Mouse (Mus musculus) intestine, embryonic 16.5 days (tissue): ENCODE results near the gene Serinc4. TPM values are rescaled to one million over a fixed set of nuclear protein-coding genes. Genes with fewer than 3 reads are reported as not detected.

Source experiments
- ATAC-seq: fragments of 200-750 bp; cut with Nextera tagmentation; 2 replicates; pipeline ENCODE4 v1.8.0; 2017; ENCODE audit warnings: moderate TSS enrichment, moderate library complexity
- H3K27ac ChIP-seq: fragments of 300-500 bp; sonication (generic); 2 replicates; pipeline ENCODE4 v1.5.1; 2014; ENCODE audit warnings: mild to moderate bottlenecking, low read length
- H3K27me3 ChIP-seq: fragments of 300-500 bp; sonication (generic); replicated peaks from 2 replicates; pipeline ENCODE4 v1.6.1; 2014; ENCODE audit warnings: low read length, control low read depth, mixed read lengths; ENCODE audit not compliant: control insufficient read depth, insufficient read depth
- H3K36me3 ChIP-seq: fragments of 300-500 bp; sonication (generic); 2 replicates; pipeline ENCODE4 v1.6.1; 2014; ENCODE audit warnings: low read length, control low read depth; ENCODE audit not compliant: control insufficient read depth, insufficient read depth
- H3K4me1 ChIP-seq: fragments of 300-500 bp; sonication (generic); 2 replicates; pipeline ENCODE4 v1.6.1; 2014; ENCODE audit warnings: low read length, control low read depth, mixed read lengths; ENCODE audit not compliant: control insufficient read depth, insufficient read depth
- H3K4me2 ChIP-seq: fragments of 300-500 bp; sonication (generic); 2 replicates; pipeline ENCODE4 v1.6.1; 2014; ENCODE audit warnings: low read depth, low read length, control low read depth
- H3K4me3 ChIP-seq: fragments of 300-500 bp; sonication (generic); 2 replicates; pipeline ENCODE4 v1.5.1; 2014; ENCODE audit warnings: mild to moderate bottlenecking, low read length
- H3K9ac ChIP-seq: fragments of 300-500 bp; sonication (generic); 2 replicates; pipeline ENCODE4 v1.6.1; 2014; ENCODE audit warnings: low read depth, low read length
- H3K9me3 ChIP-seq: fragments of 300-500 bp; sonication (generic); 2 replicates; pipeline ENCODE4 v1.6.1; 2016; ENCODE audit warnings: low read length, control low read depth; ENCODE audit not compliant: control insufficient read depth
- WGBS: fragments of 180-500 bp; shearing (Covaris S2); extraction: QIAGEN DNeasy Blood & Tissue Kit; methylation state at CpG from one replicate; pipeline ENCODE4 v1.1.7; 2014; 5-methylcytosine and 5-hydroxymethylcytosine counted together
- polyA plus RNA-seq: library from polyadenylated mRNA; unstranded; fragments of >200 nt; fragmentation: Nextera tagmentation; extraction: Ambion mirVana; gene quantifications from 2 replicates; pipeline ENCODE4 v1.2.1, GENCODE M21; 2015

Serinc4 gene
- polyA plus RNA-seq, 1 experiment from 2014 or later, result not detected

- Histone ChIP-seq H3K9ac (peak overlapping the region; percentile 72), H3K36me3 (peaks cover 10% of the 10 kb centered on the region), H3K4me3 (peak overlapping the region; percentile 62), H3K9me3 (no peaks in the 10 kb centered on the region), H3K4me1 (peaks cover 12% of the 10 kb centered on the region), H3K27ac (no peak overlapping the region), H3K4me2 (peak overlapping the region; percentile 92), H3K27me3 (no peaks in the 10 kb centered on the region)
- 6% methylated on average over 11 of the region's 11 CpGs for WGBS
- 0 out of 2 replicates have a peak, but pooled peaks have one; percentile 3 for ATAC-seq
These were observed 14.8 kb downstream of the Serinc4 start for GRCm38 (mm10) chr2:121441800-121442199.

DNA sequence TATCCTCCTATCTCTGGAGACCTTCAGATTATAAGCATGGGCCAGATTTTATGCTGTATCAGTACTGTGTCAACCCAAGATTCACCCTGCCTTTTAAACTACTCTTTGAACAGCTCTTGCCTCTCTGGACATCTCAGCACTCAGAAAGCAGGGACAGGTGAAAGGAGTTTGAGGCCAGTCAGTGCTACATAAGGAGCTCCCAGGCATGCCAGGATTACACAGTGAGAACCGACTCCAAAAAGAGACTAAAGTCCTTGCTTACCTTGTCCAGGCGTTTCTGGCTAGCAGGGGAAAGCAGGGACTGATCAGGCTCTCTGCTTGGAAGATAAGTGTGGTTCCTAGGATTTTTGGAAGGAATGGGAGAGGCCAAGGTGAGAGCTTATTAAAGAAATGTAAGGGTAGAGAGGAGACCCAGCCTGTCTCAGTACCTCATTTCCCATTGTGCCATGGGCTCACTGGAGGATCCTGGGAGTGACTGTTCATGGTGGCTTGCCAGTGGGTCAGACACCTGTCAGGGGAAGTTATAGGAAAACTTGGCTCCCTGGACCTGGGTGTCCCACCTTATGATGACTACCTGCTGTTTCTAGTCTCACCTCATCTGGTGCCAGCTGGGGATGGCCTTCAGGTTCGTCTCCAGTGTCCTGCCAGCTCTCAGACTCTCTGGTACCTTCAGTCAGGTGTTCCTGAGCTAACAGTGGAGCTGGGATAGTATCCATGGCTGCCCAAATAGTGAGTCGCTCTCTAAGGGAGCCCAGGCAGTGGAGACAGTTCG is 15.6 kb downstream of the Serinc4 start:
- peaks cover 10% of the 10 kb centered on the region for H3K36me3 ChIP-seq
- H3K27me3 ChIP-seq, result no peaks in the 10 kb centered on the region
- H3K4me1 ChIP-seq, result peaks cover 12% of the 10 kb centered on the region
- H3K4me3 ChIP-seq, result no peak overlapping the region
- H3K9ac ChIP-seq, result no peak overlapping the region
- H3K4me2 ChIP-seq, result no peak overlapping the region
- WGBS, result 61% methylated on average over 5 of the region's 5 CpGs
- no peak overlapping the region for H3K27ac ChIP-seq
- no peaks in the 10 kb centered on the region for H3K9me3 ChIP-seq
- ATAC-seq, result no peak

DNA sequence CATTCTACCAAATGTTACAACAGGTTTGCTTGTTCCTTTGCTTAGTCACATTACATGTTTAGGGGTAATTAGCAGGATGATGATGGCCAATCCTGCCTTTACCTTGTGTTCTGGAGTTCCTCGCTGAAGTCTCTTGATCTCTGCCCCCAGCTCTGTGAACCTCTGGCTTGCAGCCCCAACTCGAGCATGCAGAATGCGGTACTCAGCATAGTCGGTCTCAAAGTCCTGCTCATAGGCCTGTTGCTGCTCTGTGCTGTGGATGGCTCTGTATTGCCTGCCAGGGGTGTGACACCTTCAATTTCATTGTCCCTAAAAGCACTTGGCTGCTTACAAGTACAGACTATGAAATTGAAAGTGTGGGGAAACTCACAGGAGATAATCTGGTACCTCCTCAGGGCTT is 16.8 kb downstream of the Serinc4 start:
- no peaks in the 10 kb centered on the region for H3K9me3 ChIP-seq
- H3K4me2 ChIP-seq, result no peak overlapping the region
- WGBS, result 73% methylated on average over 4 of the region's 4 CpGs
- H3K4me1 ChIP-seq, result peaks cover 12% of the 10 kb centered on the region
- no peaks in the 10 kb centered on the region for H3K27me3 ChIP-seq
- H3K36me3 ChIP-seq, result peaks cover 14% of the 10 kb centered on the region
- no peak overlapping the region for H3K9ac ChIP-seq
- no peak overlapping the region for H3K4me3 ChIP-seq
- no peak for ATAC-seq
- H3K27ac ChIP-seq, result no peak overlapping the region

DNA sequence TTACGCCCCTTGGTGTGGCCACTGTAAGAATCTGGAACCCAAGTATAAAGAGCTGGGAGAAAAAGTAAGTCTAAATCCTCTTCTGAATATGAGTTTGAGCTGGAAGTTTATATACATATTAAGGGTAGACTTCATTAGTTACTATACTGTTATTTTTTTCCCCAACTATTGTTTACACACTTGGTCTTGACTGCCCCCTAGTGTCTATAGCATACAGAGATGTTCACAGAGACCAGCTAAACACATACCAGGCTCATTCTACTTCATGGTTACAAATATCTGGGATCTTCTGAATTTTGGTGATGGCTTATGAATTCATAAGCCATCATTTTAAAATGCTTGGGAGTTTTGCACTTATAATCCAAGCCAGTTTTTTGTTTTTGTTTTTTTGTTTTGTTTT is 21.7 kb downstream of the Serinc4 start:
- H3K4me2 ChIP-seq, result no peak overlapping the region
- H3K4me3 ChIP-seq, result no peak overlapping the region
- H3K4me1 ChIP-seq, result no peaks in the 10 kb centered on the region
- no peak overlapping the region for H3K9ac ChIP-seq
- no peak overlapping the region for H3K27ac ChIP-seq
- ATAC-seq, result no peak
- WGBS, result 100% methylated on average over 1 of the region's 1 CpGs
- H3K36me3 ChIP-seq, result peaks cover 36% of the 10 kb centered on the region
- H3K9me3 ChIP-seq, result no peaks in the 10 kb centered on the region
- H3K27me3 ChIP-seq, result no peaks in the 10 kb centered on the region

DNA sequence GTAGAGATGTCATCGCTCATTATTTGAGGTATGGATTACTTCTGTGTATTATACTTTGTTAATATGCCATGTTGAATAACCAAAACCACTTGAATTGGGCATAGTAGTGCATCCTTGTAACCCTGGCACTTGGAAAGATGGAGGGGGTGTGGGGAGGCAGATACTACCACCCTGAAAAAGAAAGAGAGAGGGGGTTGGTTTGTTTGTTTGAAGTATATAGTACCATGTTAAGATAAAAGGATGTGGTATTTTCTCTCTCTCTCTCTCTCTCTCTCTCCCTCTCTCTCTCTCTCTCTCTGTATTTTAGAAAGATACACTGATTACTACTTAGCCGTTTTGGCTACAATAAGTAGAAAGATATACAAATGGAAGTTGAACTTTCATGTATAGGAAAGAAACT is 30.7 kb downstream of the Serinc4 start:
- peaks cover 16% of the 10 kb centered on the region for H3K36me3 ChIP-seq

GRCm38 (mm10) chr2:121423166-121423565 is 33.4 kb downstream of the Serinc4 start:
- WGBS, result 94% methylated on average over 2 of the region's 2 CpGs
- no peak for ATAC-seq

More for the DNA sequence above, 30.7 kb downstream of the Serinc4 start:
- Histone ChIP-seq H3K4me1 (no peaks in the 10 kb centered on the region), H3K4me2 (no peak overlapping the region), H3K27ac (no peak overlapping the region), H3K9ac (no peak overlapping the region), H3K9me3 (no peaks in the 10 kb centered on the region), H3K27me3 (no peaks in the 10 kb centered on the region), H3K4me3 (no peak overlapping the region)
- no peak for ATAC-seq
- WGBS, result 89% methylated on average over 2 of the region's 2 CpGs

DNA sequence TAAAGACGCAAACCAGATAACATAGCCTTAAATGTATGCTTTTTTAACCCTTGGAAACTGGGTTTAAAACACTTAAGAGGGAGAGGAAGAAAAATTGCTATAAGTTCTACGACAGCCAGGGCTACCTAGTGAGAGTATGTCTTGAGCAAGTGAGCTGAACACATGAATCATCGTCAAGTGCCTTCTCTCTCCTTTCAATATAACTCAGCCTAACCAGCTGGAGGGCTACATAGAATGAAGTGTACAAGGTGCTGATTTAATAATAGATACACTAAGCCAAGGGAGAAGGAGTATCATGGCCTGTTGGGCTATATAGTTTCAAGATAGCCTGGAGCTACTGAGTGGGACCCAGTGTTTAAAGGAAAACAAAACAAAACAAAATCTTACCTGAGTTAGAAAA is 38.1 kb downstream of the Serinc4 start:
- Histone ChIP-seq H3K36me3 (no peaks in the 10 kb centered on the region; the same call in 1 of the 2 replicates), H3K27me3 (no peaks in the 10 kb centered on the region), H3K4me2 (no peak overlapping the region), H3K27ac (no peak overlapping the region), H3K9me3 (no peaks in the 10 kb centered on the region), H3K9ac (no peak overlapping the region), H3K4me3 (no peak overlapping the region), H3K4me1 (peaks cover 18% of the 10 kb centered on the region)
- no peak for ATAC-seq
- 78% methylated on average over 3 of the region's 3 CpGs for WGBS

More at GRCm38 (mm10) chr2:121423166-121423565, 33.4 kb downstream of the Serinc4 start:
- no peaks in the 10 kb centered on the region for H3K27me3 ChIP-seq
- H3K36me3 ChIP-seq, result peaks cover 9% of the 10 kb centered on the region
- H3K4me1 ChIP-seq, result peaks cover 8% of the 10 kb centered on the region; the same call in 1 of the 2 replicates
- H3K9ac ChIP-seq, result no peak overlapping the region
- no peak overlapping the region for H3K27ac ChIP-seq
- no peak overlapping the region for H3K4me2 ChIP-seq
- no peak overlapping the region for H3K4me3 ChIP-seq
- no peaks in the 10 kb centered on the region for H3K9me3 ChIP-seq

GRCm38 (mm10) chr2:121416356-121416755 is 40.2 kb downstream of the Serinc4 start:
- H3K4me1 ChIP-seq, result peaks cover 22% of the 10 kb centered on the region
- H3K4me3 ChIP-seq, result peak overlapping the region; percentile 8; the same call in 1 of the 2 replicates
- H3K9ac ChIP-seq, result 0 out of 2 replicates have a peak overlapping the region, but pooled peaks have one; percentile 3
- H3K4me2 ChIP-seq, result peak overlapping the region; percentile 26; the same call in 1 of the 2 replicates
- H3K27me3 ChIP-seq, result no peaks in the 10 kb centered on the region
- H3K36me3 ChIP-seq, result no peaks in the 10 kb centered on the region
- 76% methylated on average over 6 of the region's 6 CpGs for WGBS
- no peaks in the 10 kb centered on the region for H3K9me3 ChIP-seq
- ATAC-seq, result no peak
- no peak overlapping the region for H3K27ac ChIP-seq

- H3K9ac ChIP-seq, result no peak overlapping the region
- ATAC-seq, result no peak
- 77% methylated on average over 3 of the region's 3 CpGs for WGBS
- peak overlapping the region; percentile 99 for H3K4me3 ChIP-seq
- H3K4me2 ChIP-seq, result peak overlapping the region; percentile 67
- no peaks in the 10 kb centered on the region for H3K36me3 ChIP-seq
- H3K27me3 ChIP-seq, result no peaks in the 10 kb centered on the region
- H3K4me1 ChIP-seq, result peaks cover 22% of the 10 kb centered on the region
- H3K27ac ChIP-seq, result no peak overlapping the region
- H3K9me3 ChIP-seq, result no peaks in the 10 kb centered on the region
These were observed 41.0 kb downstream of the Serinc4 start for GRCm38 (mm10) chr2:121415591-121415990.
